Mouse (Mus musculus): ENCODE results near the gene Aplp1. TPM values are rescaled to one million over a fixed set of nuclear protein-coding genes. Genes with fewer than 3 reads are reported as not detected.
"Not testable (repeated sequence)": the region's sequence is repeated elsewhere in the genome, so short reads cannot be mapped to it uniquely, and the experiment has no call there.

Aplp1 gene
- 39.0 and 40.8 TPM in 2 replicates for polyA plus RNA-seq (2015; fragmentation: Nextera tagmentation; extraction: Ambion mirVana)

DNA sequence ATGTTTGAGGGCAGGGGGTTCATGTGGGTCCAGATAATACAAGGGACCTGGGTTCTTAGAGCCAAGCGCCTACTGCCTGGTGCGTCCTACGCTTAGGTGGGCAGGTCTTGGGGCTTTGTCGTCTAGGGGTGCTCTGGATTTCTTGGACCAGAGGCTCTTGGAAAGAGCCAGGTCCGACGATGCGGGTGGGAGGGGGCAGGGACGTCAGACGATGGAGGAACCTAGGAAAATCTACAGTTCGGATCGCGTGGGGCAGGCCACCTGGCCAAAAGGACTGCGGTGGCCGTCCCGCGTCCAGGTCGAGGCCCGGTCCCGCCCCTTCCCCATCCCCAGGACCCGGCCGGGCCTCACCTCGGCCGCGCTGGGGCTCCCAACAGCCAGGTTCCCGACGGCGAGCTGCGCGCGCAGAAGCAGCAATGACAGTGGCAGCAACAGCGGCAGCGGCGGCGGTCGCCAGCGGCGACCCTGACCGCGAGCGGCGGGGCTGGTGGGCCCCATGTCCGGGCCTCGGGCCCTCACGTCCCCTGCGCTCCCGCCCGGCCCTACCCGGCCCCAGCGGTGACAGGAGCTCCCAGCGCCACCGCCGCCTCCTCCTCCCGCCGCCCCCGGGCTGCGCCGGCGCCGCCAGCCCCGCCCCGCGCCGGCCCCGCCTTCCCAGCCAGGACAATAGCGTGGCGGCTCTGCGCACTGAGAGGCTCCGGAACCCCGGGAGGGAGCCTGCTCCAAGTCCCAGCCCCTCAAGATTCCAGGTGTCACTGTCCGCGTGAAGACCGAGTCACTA, at the start of gene Aplp1:
Gene Aplp1 (minus strand): TSS at position 565 of the 781 bp plus-strand sequence.
- no peak within 1 kb of the TSS for H3K27ac ChIP-seq
- no peaks in the 10 kb centered on the region for H3K36me3 ChIP-seq
- peak; percentile 85 for ATAC-seq
- peak within 1 kb of the TSS; percentile 60 for H3K9ac ChIP-seq
- under 1% methylated on average over 52 of the region's 72 CpGs for WGBS
- peak within 1 kb of the TSS; percentile 93 for H3K4me2 ChIP-seq (replicated peaks)
- no peaks in the 10 kb centered on the region for H3K9me3 ChIP-seq
- H3K27me3 ChIP-seq (replicated peaks) = peaks cover 8% of the 10 kb centered on the region
- peak within 1 kb of the TSS; percentile 69 for H3K4me3 ChIP-seq (replicated peaks)
- peaks cover 21% of the 10 kb centered on the region for H3K4me1 ChIP-seq (replicated peaks)

DNA sequence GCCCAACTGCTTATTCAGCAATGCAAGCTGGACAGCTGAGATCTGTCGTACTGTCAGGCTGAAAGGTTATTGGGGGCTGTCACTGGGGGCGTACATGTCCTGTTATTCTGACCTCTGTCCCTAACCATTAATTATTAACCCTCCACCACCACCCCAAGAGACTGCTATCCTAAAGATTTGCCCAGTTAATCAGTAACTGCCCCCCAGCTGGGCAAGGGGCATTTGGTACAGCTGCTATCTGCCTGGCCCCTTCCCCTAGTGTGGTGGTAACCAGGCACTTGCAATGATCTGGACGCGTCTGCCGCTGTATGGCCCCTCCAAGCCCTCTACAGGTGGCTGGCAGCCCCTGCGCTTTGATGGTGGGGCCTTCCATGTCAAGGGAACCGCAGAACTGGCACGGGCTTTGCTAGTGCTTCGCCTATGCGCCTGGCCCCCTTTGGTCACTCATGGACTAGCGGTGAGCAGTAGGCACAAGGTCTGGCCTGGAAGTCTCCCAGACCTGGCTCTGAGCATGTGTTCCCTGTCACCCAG, 48.1 kb upstream of the Aplp1 start, which contains the start of gene Prodh2:
Gene Prodh2 (plus strand): TSS at position 222 of the 531 bp plus-strand sequence.
- 40% methylated on average over 11 of the region's 11 CpGs for WGBS
- Histone ChIP-seq H3K27me3 (replicated peaks) (no peaks in the 10 kb centered on the region), H3K9me3 (no peaks in the 10 kb centered on the region), H3K27ac (no peak within 1 kb of the TSS; the same call in 1 of the 2 replicates), H3K4me3 (replicated peaks) (peak within 1 kb of the TSS; percentile 16), H3K9ac (no peak within 1 kb of the TSS), H3K4me2 (replicated peaks) (peak within 1 kb of the TSS; percentile 45), H3K36me3 (no peaks in the 10 kb centered on the region), H3K4me1 (replicated peaks) (peaks cover 4% of the 10 kb centered on the region; the same call in 1 of the 2 replicates)
- peak; percentile 88 for ATAC-seq

DNA sequence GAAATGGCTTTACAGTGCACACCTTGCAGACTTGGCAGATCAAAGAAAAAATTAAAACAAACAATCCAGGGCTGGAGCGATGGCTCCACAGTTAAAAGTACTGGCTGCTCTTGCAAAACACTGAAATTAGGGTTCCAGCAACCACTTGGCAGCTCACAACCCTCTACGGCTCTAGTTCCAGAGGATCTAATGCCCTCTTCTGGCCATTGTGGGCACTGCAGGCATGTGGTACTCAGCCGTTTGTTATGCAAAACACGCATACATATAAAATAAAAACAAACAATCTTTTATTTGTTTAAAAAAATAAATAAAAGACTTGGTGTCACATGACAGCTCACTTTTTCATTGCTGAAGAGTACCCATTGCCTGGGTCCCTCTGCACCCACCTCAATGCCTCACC, 47.4 kb upstream of the Aplp1 start:
- WGBS = 19% methylated on average over 4 of the region's 4 CpGs
- peak overlapping the region; percentile 45 for H3K4me2 ChIP-seq (replicated peaks)
- ATAC-seq = no peak
- no peak overlapping the region for H3K4me3 ChIP-seq (replicated peaks)
- no peak overlapping the region for H3K9ac ChIP-seq
- no peaks in the 10 kb centered on the region for H3K9me3 ChIP-seq
- peaks cover 4% of the 10 kb centered on the region; the same call in 1 of the 2 replicates for H3K4me1 ChIP-seq (replicated peaks)
- H3K27ac ChIP-seq = no peak overlapping the region
- H3K27me3 ChIP-seq (replicated peaks) = no peaks in the 10 kb centered on the region
- no peaks in the 10 kb centered on the region for H3K36me3 ChIP-seq

DNA sequence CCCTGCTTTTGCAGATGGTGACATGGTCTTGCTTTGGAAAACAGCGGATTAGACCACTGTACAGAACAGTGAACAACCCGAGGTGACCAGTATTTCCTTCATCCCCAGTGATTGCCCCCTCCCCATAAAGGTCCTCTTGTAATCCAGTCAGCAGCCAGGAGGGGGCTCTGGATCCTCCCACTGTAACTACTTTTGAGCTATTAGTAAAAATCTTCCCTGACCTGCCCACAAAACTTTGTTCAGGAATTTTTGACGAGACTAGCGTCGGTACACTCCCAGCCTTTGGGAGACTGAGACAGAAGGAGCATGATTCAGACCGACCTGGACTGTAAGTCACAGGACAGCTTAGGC, 45.6 kb upstream of the Aplp1 start:
- Histone ChIP-seq H3K4me2 (replicated peaks) (no peak overlapping the region), H3K27ac (no peak overlapping the region), H3K9me3 (no peaks in the 10 kb centered on the region), H3K4me3 (replicated peaks) (no peak overlapping the region), H3K4me1 (replicated peaks) (peaks cover 4% of the 10 kb centered on the region; the same call in 1 of the 2 replicates), H3K36me3 (no peaks in the 10 kb centered on the region), H3K27me3 (replicated peaks) (no peaks in the 10 kb centered on the region), H3K9ac (no peak overlapping the region)
- no peak for ATAC-seq
- 18% methylated on average over 6 of the region's 6 CpGs for WGBS

DNA sequence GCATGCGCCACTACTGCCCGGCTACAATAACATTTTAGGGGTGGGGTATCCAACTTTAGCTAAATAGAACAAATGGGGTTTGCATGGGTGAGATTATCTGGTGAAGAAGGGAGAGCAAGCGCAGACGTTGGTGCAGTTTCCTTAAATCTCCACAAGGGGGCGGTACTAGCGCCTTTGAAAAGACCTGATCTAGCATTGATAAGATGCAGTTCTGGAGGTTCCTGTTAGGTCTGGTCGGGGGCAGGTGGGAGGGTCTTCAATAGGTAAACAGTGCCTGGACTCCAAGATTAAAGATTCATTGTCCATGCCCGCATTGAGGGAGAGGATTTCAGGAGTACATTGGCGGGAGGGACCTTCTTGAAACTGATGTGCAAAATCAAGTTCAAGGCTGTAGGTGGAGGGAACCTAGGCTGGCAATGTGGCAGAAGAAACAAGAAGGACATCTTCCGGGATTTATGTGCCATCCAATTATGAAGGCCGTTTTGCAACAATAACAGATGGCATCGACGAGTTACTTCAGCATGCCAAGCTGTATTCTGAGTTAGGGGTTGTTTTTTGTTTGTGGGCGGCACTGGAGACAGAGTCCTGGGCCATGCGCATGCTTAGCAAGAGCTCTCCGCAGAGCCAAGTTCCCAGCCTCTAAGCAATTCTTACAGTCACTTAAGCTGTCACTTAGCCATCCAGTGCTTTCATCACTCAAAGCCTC, 45.1 kb upstream of the Aplp1 start:
- Histone ChIP-seq H3K27me3 (replicated peaks) (no peaks in the 10 kb centered on the region), H3K9me3 (no peaks in the 10 kb centered on the region), H3K4me2 (replicated peaks) (no peak overlapping the region), H3K4me3 (replicated peaks) (no peak overlapping the region), H3K9ac (no peak overlapping the region), H3K36me3 (no peaks in the 10 kb centered on the region), H3K4me1 (replicated peaks) (peaks cover 4% of the 10 kb centered on the region; the same call in 1 of the 2 replicates), H3K27ac (no peak overlapping the region)
- ATAC-seq = no peak
- 29% methylated on average over 16 of the region's 16 CpGs for WGBS

DNA sequence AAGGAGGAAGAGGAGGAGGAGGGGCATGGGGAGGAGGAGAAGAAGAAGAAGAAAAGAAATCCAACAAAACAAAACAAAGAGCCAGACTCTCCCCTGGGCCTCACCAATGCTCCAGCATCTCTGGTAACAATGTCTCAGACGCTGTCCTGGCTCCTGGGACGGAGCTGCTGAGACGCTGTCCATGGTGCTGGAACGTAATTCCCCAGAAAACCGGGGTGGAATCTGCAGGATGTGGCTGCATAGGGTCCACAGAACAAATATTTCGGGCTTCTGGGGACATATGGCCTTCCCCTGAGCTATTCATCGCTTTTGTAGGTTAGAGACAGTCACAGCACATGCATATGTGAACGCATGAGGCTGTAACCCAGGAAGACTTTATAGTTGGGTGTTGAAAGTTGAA, 38.9 kb upstream of the Aplp1 start:
- Histone ChIP-seq H3K4me2 (replicated peaks) (no peak overlapping the region), H3K4me3 (replicated peaks) (no peak overlapping the region), H3K27me3 (replicated peaks) (0 out of 2 replicates have a peak, but pooled peaks cover 5% of the 10 kb centered on the region), H3K4me1 (replicated peaks) (no peaks in the 10 kb centered on the region), H3K27ac (no peak overlapping the region), H3K9ac (no peak overlapping the region), H3K36me3 (no peaks in the 10 kb centered on the region), H3K9me3 (no peaks in the 10 kb centered on the region)
- WGBS = 11% methylated on average over 8 of the region's 8 CpGs
- ATAC-seq = no peak

DNA sequence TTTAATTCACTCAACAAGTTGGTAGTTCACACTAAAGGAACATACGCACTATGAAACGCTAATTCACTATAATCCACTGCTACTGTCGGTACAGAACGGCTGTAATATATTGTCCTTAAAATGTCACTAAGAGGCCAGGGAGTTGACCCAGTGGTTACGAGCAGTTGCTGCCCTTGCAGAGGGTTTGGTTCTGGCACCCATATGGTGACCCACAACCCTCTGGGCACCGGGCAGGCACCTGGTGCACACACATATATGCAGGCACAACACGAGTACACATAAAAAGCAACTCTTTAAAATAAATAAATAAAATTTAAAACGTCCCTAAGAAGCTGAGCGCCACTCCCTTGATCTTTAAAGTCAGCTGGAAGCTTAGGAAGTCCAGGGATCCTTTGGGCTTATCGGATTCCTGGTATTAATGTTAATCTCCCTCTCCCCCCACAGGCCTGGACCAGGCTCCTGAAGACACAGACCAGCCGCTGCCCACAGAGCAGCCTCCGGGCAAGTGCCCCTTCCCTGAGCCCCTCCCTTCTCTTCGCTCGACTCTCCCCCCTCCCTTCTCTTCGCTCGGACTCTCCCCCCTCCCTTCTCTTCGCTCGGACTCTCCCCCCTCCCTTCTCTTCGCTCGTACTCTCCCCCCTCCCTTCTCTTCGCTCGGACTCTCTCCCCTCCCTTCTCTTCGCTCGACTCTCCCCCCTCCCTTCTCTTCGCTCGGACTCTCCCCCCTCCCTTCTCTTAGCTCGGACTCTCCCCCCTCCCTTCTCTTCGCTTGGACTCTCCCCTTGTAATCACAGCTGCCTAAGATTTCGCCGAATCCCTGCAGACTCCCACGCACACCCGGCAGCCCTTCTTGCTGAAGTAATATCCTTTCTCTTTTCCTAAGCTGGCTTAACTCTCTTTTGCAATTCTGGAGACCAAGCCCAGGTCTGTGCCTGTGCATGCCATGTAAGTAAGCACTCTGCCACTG, 32.4 kb upstream of the Aplp1 start:
- Histone ChIP-seq H3K27ac (no peak overlapping the region), H3K4me2 (replicated peaks) (peak overlapping the region; percentile 53), H3K36me3 (no peaks in the 10 kb centered on the region), H3K9ac (no peak overlapping the region), H3K9me3 (no peaks in the 10 kb centered on the region), H3K4me3 (replicated peaks) (peak overlapping the region; percentile 17), H3K27me3 (replicated peaks) (0 out of 2 replicates have a peak, but pooled peaks cover 5% of the 10 kb centered on the region), H3K4me1 (replicated peaks) (peaks cover 4% of the 10 kb centered on the region)
- ATAC-seq = 0 out of 2 replicates have a peak, but pooled peaks have one; percentile 28
- WGBS = 7% methylated on average over 26 of the region's 32 CpGs

DNA sequence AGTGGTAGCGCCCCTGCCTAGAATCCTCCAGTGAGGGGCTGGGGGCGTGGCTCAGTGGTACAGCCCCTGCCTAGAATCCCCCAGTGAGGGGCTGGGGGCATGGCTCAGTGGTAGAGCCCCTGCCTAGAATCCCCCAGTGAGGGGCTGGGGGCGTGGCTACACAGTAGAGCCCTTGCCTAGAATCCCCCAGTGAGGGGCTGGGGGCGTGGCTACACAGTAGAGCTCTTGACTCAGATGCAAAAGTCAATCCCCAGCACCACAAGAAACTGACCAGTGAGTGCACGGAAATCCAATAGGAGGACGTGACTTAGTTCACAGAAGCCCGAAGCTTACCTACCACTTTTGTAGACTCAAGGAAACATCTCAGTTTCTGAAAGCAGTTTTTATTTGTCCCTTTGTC, 30.8 kb upstream of the Aplp1 start:
- WGBS = 87% methylated on average over 6 of the region's 7 CpGs

DNA sequence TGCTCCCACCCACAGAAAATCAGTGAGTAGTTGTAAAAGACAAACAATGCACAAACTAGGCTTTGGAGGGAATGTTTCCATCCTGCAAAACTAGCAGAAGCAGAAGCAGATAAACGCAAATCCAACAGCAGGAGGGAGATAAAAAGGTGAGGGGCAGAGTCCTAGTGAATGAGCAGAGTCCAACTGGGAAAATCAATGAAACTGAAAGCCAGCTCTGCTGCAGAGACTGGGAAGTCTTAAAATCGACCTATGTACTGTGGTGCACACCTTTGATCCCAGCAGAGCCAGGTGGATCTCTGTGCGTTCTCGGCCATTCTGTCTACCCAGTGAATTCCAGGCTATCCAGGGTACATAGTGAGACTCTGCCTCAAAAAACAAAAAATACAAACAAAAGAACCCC, 29.7 kb upstream of the Aplp1 start:
- H3K9me3 ChIP-seq = no peaks in the 10 kb centered on the region
- peak; percentile 92 for ATAC-seq
- H3K4me3 ChIP-seq (replicated peaks) = no peak overlapping the region
- no peak overlapping the region for H3K4me2 ChIP-seq (replicated peaks)
- peaks cover 4% of the 10 kb centered on the region for H3K4me1 ChIP-seq (replicated peaks)
- no peak overlapping the region for H3K9ac ChIP-seq
- no peaks in the 10 kb centered on the region for H3K27me3 ChIP-seq (replicated peaks)
- 51% methylated on average over 4 of the region's 4 CpGs for WGBS
- H3K36me3 ChIP-seq = no peaks in the 10 kb centered on the region
- 0 out of 2 replicates have a peak overlapping the region, but pooled peaks have one; percentile 13 for H3K27ac ChIP-seq

More for the DNA sequence above, 30.8 kb upstream of the Aplp1 start:
- not testable (repeated sequence) for H3K27me3 ChIP-seq (replicated peaks); H3K4me1 ChIP-seq (replicated peaks); H3K27ac ChIP-seq; H3K9ac ChIP-seq; ATAC-seq; H3K4me3 ChIP-seq (replicated peaks); H3K4me2 ChIP-seq (replicated peaks); H3K9me3 ChIP-seq; H3K36me3 ChIP-seq

DNA sequence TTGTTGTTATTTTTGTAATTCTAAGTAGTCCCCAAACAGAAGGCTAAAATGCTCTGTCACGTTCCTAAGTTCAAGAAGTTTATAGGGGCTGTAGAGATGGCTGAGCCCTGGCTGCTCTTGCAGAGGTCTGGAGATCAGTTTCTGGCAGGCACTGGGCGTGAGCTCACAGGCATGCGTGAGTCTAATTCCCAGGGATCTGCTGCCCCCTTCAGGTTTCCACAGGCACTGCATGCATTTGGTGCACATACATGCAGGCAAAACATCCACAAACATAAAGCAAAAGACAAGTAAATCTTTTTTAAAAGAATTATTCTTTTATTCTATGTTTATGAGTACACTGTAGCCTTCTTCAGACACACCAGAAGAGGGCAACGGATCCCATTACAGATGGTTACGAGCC, 27.1 kb upstream of the Aplp1 start:
- WGBS = 52% methylated on average over 5 of the region's 5 CpGs
- Histone ChIP-seq H3K27me3 (replicated peaks) (peaks cover 6% of the 10 kb centered on the region), H3K4me3 (replicated peaks) (no peak overlapping the region), H3K27ac (no peak overlapping the region), H3K4me2 (replicated peaks) (no peak overlapping the region), H3K4me1 (replicated peaks) (no peaks in the 10 kb centered on the region), H3K36me3 (no peaks in the 10 kb centered on the region), H3K9ac (no peak overlapping the region), H3K9me3 (no peaks in the 10 kb centered on the region)
- ATAC-seq = no peak

DNA sequence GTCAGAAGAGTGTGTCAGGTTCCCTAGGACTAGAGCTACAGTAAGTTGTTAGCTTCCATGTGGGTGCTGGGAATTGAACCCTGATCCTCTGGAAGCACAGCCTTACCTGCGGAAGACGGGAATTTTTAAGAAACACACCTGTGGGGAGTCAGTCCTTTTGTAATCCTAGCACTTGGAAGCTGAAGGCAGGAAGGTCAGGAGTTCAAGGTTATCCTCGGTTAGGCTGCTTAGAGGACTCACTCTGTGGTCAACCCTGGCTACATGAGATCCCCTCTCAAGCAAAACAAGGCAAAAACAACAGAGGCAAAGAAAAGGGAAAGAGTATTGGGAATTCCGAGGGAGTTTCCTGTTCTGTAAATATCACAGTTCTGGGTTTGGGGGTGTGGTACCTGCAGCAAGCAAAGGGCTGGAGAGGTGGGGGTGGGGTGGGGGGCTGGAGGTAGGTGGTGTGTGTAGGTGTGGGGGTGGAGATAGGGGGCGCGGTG, 19.5 kb upstream of the Aplp1 start:
- no peak overlapping the region for H3K4me2 ChIP-seq (replicated peaks)
- H3K36me3 ChIP-seq = no peaks in the 10 kb centered on the region
- no peaks in the 10 kb centered on the region for H3K4me1 ChIP-seq (replicated peaks)
- H3K9me3 ChIP-seq = no peaks in the 10 kb centered on the region
- H3K27me3 ChIP-seq (replicated peaks) = peaks cover 75% of the 10 kb centered on the region
- no peak overlapping the region for H3K9ac ChIP-seq
- WGBS = 14% methylated on average over 6 of the region's 6 CpGs
- ATAC-seq = no peak
- H3K27ac ChIP-seq = no peak overlapping the region
- H3K4me3 ChIP-seq (replicated peaks) = no peak overlapping the region
